Mouse (Mus musculus) limb, embryonic 13.5 days (tissue): ENCODE results near the gene 9430097D07Rik. TPM values are rescaled to one million over a fixed set of nuclear protein-coding genes. Genes with fewer than 3 reads are reported as not detected.
A peak's percentile ranks its signal among the peaks of the same experiment; 100 is the strongest.

Experiments
- ATAC-seq: fragments of 200-750 bp; cut with Nextera tagmentation; 2 replicates; pipeline ENCODE4 v1.8.0; 2017; ENCODE audit warnings: low read depth, moderate number of reproducible peaks, moderate TSS enrichment; ENCODE audit not compliant: low FRiP score
- H3K27ac ChIP-seq: fragments of 300-500 bp; sonication (generic); 2 replicates; pipeline ENCODE4 v1.5.1; 2015; ENCODE audit warnings: inconsistent platforms, mild to moderate bottlenecking, moderate library complexity
- H3K27me3 ChIP-seq: fragments of 300-500 bp; sonication (generic); 2 replicates; pipeline ENCODE4 v1.6.1; 2015; ENCODE audit warnings: mild to moderate bottlenecking, inconsistent platforms
- H3K36me3 ChIP-seq: fragments of 300-500 bp; sonication (generic); 2 replicates; pipeline ENCODE4 v1.6.1; 2015; ENCODE audit warnings: inconsistent platforms, mild to moderate bottlenecking, moderate library complexity
- H3K4me1 ChIP-seq: fragments of 300-500 bp; sonication (generic); 2 replicates; pipeline ENCODE4 v1.6.1; 2015; ENCODE audit warnings: inconsistent platforms
- H3K4me2 ChIP-seq: fragments of 300-500 bp; sonication (generic); replicated peaks from 2 replicates; pipeline ENCODE4 v1.6.1; 2015; ENCODE audit warnings: inconsistent platforms, mild to moderate bottlenecking, moderate library complexity
- H3K4me3 ChIP-seq: fragments of 300-500 bp; sonication (generic); 2 replicates; pipeline ENCODE4 v1.5.1; 2015; ENCODE audit warnings: moderate library complexity, mild to moderate bottlenecking, inconsistent platforms
- H3K9ac ChIP-seq: fragments of 300-500 bp; sonication (generic); 2 replicates; pipeline ENCODE4 v1.6.1; 2015; ENCODE audit warnings: mild to moderate bottlenecking, inconsistent platforms
- H3K9me3 ChIP-seq: fragments of 300-500 bp; sonication (generic); 2 replicates; pipeline ENCODE4 v1.6.1; 2016; ENCODE audit warnings: inconsistent platforms
- WGBS: fragments of 180-500 bp; shearing (Covaris S2); methylation state at CpG from one replicate; pipeline ENCODE4 v1.1.7; 2015; 5-methylcytosine and 5-hydroxymethylcytosine counted together
- polyA plus RNA-seq: library from polyadenylated mRNA; unstranded; fragments of >200 nt; fragmentation: Nextera tagmentation; extraction: Ambion mirVana; gene quantifications from 2 replicates; pipeline ENCODE4 v1.2.1, GENCODE M21; 2015

The 9430097D07Rik gene
- polyA plus RNA-seq, 1 experiment from 2014 or later: 0.19 TPM

DNA sequence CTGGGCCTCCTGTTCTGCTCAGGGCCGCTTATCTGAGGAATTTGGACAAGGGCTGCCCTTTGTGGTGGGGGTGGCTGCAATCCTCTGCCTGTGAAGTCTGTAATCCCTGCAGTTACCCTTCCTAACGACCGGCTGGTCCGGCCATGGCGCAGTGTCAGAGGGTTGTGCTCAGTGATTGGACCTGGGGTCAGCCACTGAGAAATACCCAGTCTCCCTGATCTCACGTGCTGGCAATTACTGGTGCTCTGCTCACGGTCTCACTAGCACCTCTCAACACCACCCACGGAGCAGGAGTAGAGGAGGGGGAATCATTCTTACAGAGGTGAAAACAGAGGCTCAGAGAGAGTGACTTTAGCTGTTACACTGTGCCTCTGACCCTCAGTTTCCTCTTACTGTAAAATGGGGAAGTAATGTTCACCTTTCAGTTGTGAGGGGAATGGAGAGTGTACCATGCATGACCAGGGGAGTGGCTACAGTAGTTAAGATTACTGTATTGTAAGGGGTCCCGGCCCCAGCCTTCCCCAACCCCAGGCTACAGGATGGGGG lies 38.1 kb downstream of the 9430097D07Rik start:
- ATAC-seq: no peak
- Histone ChIP-seq H3K4me1 (peaks cover 80% of the 10 kb centered on the region), H3K4me3 (peak overlapping the region; percentile 90), H3K9me3 (no peaks in the 10 kb centered on the region), H3K27ac (peak overlapping the region; percentile 97), H3K36me3 (no peaks in the 10 kb centered on the region), H3K27me3 (no peaks in the 10 kb centered on the region), H3K4me2 (peak overlapping the region; percentile 94), H3K9ac (peak overlapping the region; percentile 95)
- WGBS: 6% methylated on average over 9 of the region's 9 CpGs

- 2% methylated on average over 11 of the region's 11 CpGs for WGBS
- ATAC-seq: no peak
- H3K9ac ChIP-seq: peak overlapping the region; percentile 95
- peak overlapping the region; percentile 90 for H3K4me3 ChIP-seq
- peak overlapping the region; percentile 97 for H3K27ac ChIP-seq
- no peaks in the 10 kb centered on the region for H3K36me3 ChIP-seq
- H3K4me2 ChIP-seq: peak overlapping the region; percentile 94
- H3K27me3 ChIP-seq: no peaks in the 10 kb centered on the region
- peaks cover 74% of the 10 kb centered on the region for H3K4me1 ChIP-seq
- H3K9me3 ChIP-seq: no peaks in the 10 kb centered on the region
Measured at GRCm38 (mm10) chr2:32536634-32537359, 38.7 kb downstream of the 9430097D07Rik start.

DNA sequence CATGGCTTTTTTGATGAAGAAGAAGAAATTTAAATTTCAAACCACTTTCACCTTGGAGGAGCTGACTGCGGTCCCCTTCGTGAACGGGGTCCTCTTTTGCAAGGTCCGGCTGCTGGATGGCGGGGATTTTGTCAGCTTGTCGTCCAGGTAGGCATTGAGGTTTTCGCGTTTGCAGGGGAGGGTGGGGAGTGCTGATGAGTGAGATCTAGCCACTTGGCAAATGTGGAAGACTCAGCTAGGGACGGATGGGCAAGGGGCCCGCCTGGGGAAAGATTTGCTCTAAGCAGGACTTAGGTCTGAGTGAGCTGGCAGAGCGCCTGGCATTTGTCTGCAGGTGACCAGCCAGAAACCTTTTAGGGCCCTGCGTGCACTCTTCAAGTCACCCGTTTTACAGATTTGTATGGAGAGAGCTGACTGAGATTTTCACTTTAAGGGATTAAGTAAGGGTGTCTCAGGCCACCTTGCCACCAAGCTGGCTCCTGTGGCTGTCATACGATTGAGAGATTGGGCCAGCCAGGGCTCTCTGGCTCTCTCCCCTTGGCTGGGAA lies 39.3 kb downstream of the 9430097D07Rik start:
- Histone ChIP-seq H3K9me3 (no peaks in the 10 kb centered on the region), H3K27ac (peak overlapping the region; percentile 97), H3K4me3 (peak overlapping the region; percentile 90), H3K4me1 (peaks cover 68% of the 10 kb centered on the region), H3K9ac (peak overlapping the region; percentile 95), H3K36me3 (no peaks in the 10 kb centered on the region), H3K27me3 (no peaks in the 10 kb centered on the region), H3K4me2 (peak overlapping the region; percentile 94)
- no peak for ATAC-seq
- 2% methylated on average over 14 of the region's 14 CpGs for WGBS

- WGBS: under 1% methylated on average over 53 of the region's 56 CpGs
- no peak for ATAC-seq
- peaks cover 62% of the 10 kb centered on the region for H3K4me1 ChIP-seq
Measured at GRCm38 (mm10) chr2:32535501-32535991, 39.9 kb downstream of the 9430097D07Rik start.

DNA sequence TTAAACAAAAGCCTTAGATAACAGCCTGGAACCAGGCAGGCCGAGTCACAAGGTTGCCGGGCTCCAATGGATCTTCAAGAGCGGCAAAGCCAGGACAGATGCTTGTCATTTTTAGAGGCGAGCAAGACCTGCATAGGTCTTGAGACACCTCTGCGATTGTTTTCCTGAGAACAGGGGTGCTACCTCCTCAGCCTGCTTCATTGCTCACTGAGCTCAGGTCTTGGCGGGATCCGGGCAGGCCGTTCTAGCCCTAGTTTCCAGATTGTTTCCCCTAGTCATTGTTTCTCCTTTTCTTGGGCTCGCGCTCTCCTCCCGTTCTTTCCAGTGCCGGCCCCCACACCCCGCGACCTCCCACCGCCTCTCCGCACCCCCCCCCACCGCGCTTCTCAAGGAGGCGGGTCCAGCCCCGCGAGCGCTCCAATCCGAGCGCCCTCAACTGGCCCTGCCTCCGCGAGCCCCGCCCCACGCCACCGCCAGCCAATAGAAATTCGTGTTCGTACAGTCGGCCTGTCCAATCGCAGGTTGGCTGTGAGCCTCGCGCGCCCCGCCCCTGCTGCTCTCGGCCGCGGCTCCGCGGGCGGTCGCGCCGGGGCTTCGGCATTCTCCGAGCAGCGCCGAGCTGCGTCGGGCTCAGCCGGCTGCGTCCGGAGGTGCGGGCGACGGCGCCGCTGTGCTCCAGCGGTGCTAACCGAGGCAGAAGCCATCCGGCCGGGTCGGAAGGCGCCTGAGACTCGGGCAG lies 40.6 kb downstream of the 9430097D07Rik start, which contains the start of gene Fam102a:
Gene Fam102a, plus strand, starts transcription at position 600 of the 739 bp plus-strand sequence.
- no peaks in the 10 kb centered on the region for H3K27me3 ChIP-seq
- H3K27ac ChIP-seq: peak within 1 kb of the TSS; percentile 97
- WGBS: under 1% methylated on average over 64 of the region's 67 CpGs
- H3K9me3 ChIP-seq: no peaks in the 10 kb centered on the region
- ATAC-seq: peak; percentile 97
- H3K4me3 ChIP-seq: peak within 1 kb of the TSS; percentile 90
- H3K36me3 ChIP-seq: no peaks in the 10 kb centered on the region
- peak within 1 kb of the TSS; percentile 95 for H3K9ac ChIP-seq
- peaks cover 56% of the 10 kb centered on the region for H3K4me1 ChIP-seq
- H3K4me2 ChIP-seq: peak within 1 kb of the TSS; percentile 94

More at GRCm38 (mm10) chr2:32535501-32535991, 39.9 kb downstream of the 9430097D07Rik start:
- Histone ChIP-seq H3K27ac (peak overlapping the region; percentile 97), H3K9me3 (no peaks in the 10 kb centered on the region), H3K9ac (peak overlapping the region; percentile 95), H3K4me3 (peak overlapping the region; percentile 90), H3K27me3 (no peaks in the 10 kb centered on the region), H3K4me2 (peak overlapping the region; percentile 94), H3K36me3 (no peaks in the 10 kb centered on the region)

GRCm38 (mm10) chr2:32534061-32534732 lies 41.3 kb downstream of the 9430097D07Rik start:
- no peak for ATAC-seq
- H3K4me1 ChIP-seq: peaks cover 49% of the 10 kb centered on the region
- H3K4me3 ChIP-seq: peak overlapping the region; percentile 90
- H3K27ac ChIP-seq: peak overlapping the region; percentile 94
- peak overlapping the region; percentile 67 for H3K9ac ChIP-seq
- no peaks in the 10 kb centered on the region for H3K36me3 ChIP-seq
- no peaks in the 10 kb centered on the region for H3K27me3 ChIP-seq
- 9% methylated on average over 13 of the region's 13 CpGs for WGBS
- peak overlapping the region; percentile 94 for H3K4me2 ChIP-seq
- no peaks in the 10 kb centered on the region for H3K9me3 ChIP-seq

- H3K9me3 ChIP-seq: no peaks in the 10 kb centered on the region
Measured at GRCm38 (mm10) chr2:32533163-32533562, 42.3 kb downstream of the 9430097D07Rik start.

GRCm38 (mm10) chr2:32530479-32530878 lies 45.0 kb downstream of the 9430097D07Rik start:
- no peak overlapping the region for H3K4me2 ChIP-seq
- peaks cover 17% of the 10 kb centered on the region for H3K4me1 ChIP-seq
- ATAC-seq: no peak
- H3K4me3 ChIP-seq: no peak overlapping the region
- no peak overlapping the region for H3K27ac ChIP-seq
- H3K9ac ChIP-seq: no peak overlapping the region
- H3K9me3 ChIP-seq: no peaks in the 10 kb centered on the region
- 72% methylated on average over 2 of the region's 2 CpGs for WGBS
- H3K36me3 ChIP-seq: no peaks in the 10 kb centered on the region
- H3K27me3 ChIP-seq: no peaks in the 10 kb centered on the region

More at GRCm38 (mm10) chr2:32533163-32533562, 42.3 kb downstream of the 9430097D07Rik start:
- Histone ChIP-seq H3K4me1 (peaks cover 39% of the 10 kb centered on the region), H3K27ac (no peak overlapping the region), H3K36me3 (no peaks in the 10 kb centered on the region), H3K27me3 (no peaks in the 10 kb centered on the region), H3K4me3 (no peak overlapping the region), H3K4me2 (no peak overlapping the region), H3K9ac (no peak overlapping the region)
- WGBS: 80% methylated on average over 2 of the region's 2 CpGs
- ATAC-seq: no peak

- Histone ChIP-seq H3K4me2 (no peak overlapping the region), H3K36me3 (no peaks in the 10 kb centered on the region), H3K27ac (no peak overlapping the region), H3K9me3 (no peaks in the 10 kb centered on the region), H3K4me3 (no peak overlapping the region), H3K9ac (no peak overlapping the region), H3K27me3 (no peaks in the 10 kb centered on the region), H3K4me1 (peaks cover 4% of the 10 kb centered on the region; the same call in 1 of the 2 replicates)
- no peak for ATAC-seq
- WGBS: 85% methylated on average over 1 of the region's 1 CpGs
Measured at GRCm38 (mm10) chr2:32528326-32528725, 47.2 kb downstream of the 9430097D07Rik start.

- WGBS: 81% methylated on average over 14 of the region's 14 CpGs
- H3K4me2 ChIP-seq: no peak overlapping the region
Measured at GRCm38 (mm10) chr2:32527468-32527966, 48.0 kb downstream of the 9430097D07Rik start.

GRCm38 (mm10) chr2:32525816-32526215 lies 49.7 kb downstream of the 9430097D07Rik start:
- H3K4me2 ChIP-seq: no peak overlapping the region
- no peak for ATAC-seq
- H3K4me3 ChIP-seq: no peak overlapping the region
- H3K27ac ChIP-seq: no peak overlapping the region
- no peaks in the 10 kb centered on the region for H3K4me1 ChIP-seq
- no peaks in the 10 kb centered on the region for H3K9me3 ChIP-seq
- H3K36me3 ChIP-seq: no peaks in the 10 kb centered on the region
- WGBS: 85% methylated on average over 12 of the region's 12 CpGs
- H3K27me3 ChIP-seq: no peaks in the 10 kb centered on the region
- no peak overlapping the region for H3K9ac ChIP-seq

More at GRCm38 (mm10) chr2:32527468-32527966, 48.0 kb downstream of the 9430097D07Rik start:
- no peaks in the 10 kb centered on the region for H3K36me3 ChIP-seq
- H3K4me3 ChIP-seq: no peak overlapping the region
- ATAC-seq: no peak
- H3K9ac ChIP-seq: no peak overlapping the region
- H3K4me1 ChIP-seq: no peaks in the 10 kb centered on the region
- H3K27ac ChIP-seq: no peak overlapping the region
- H3K9me3 ChIP-seq: no peaks in the 10 kb centered on the region
- no peaks in the 10 kb centered on the region for H3K27me3 ChIP-seq
